Mouse (Mus musculus): ENCODE results near the gene Rexo4.

GRCm38 (mm10) chr2:26919684-26920083, 44.5 kb downstream of the Rexo4 start:
- TF ChIP-seq POLR2AphosphoS2 (IDR thresholded peaks at IDR 0.05; ENCODE audit: insufficient read length, low read depth) (no peak), SRF (IDR thresholded peaks at IDR 0.05; ENCODE audit: control insufficient read depth, insufficient read length, low read depth) (no peak), POLR2A (IDR thresholded peaks at IDR 0.05; ENCODE audit: insufficient read length, low read depth) (no peak), TCF3 (IDR thresholded peaks at IDR 0.05; ENCODE audit: insufficient read length, low read depth) (no peak), MYOD1 (IDR thresholded peaks at IDR 0.05; ENCODE audit: control insufficient read depth in 1 of 3, insufficient read length in 2 of 3, low read depth in 2 of 3) (no peak), USF1 (IDR thresholded peaks at IDR 0.05; ENCODE audit: low read depth) (no peak), MYOG (IDR thresholded peaks at IDR 0.05; ENCODE audit: control insufficient read depth in 1 of 3, insufficient read depth in 1 of 3, insufficient read length in 2 of 3, low read depth in 2 of 3) (no peak)

Measured in myocyte (in vitro differentiated cells).